Comparison of ENCODE assay signal across 8 mouse cellular contexts in the genomic region with DNA sequence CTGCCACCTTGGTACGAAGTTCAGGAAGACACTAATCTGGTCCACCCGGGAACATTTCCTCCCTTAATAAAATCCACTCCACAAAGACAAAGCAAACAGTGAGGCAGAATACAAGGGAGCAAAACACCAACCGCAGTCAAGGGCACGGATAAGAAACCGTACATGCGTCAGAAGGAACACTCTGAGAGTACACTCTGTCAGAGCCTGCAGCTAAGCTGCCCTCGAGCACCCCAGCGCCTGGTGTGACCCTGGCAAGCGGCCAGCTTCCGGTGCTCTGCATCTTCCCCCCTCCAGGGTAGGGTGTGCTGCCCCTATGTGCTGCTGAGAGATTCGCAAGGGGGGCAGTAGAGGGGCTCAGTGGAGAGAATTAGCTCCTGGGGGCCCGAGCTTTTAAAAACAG. TPM values are rescaled to one million over a fixed set of nuclear protein-coding genes. Genes with fewer than 3 reads are reported as not detected.
DNase-seq lines count a peak whose midpoint lies in the region; ATAC-seq lines count a peak whose summit lies in the region.

No protein-coding gene starts in this region.

- peak; percentile 75 for ATAC-seq in granulocyte monocyte progenitor cell, adult 5-6 weeks (replicated peaks; ENCODE audit: poor library complexity, severe bottlenecking)

- peak; percentile 25 for DNase-seq in gastrocnemius, adult 18-20 months (ENCODE audit: low spot score)
- no peak for DNase-seq in gastrocnemius, adult 8-10 months (ENCODE audit: low spot score in 2 of 2)
- DNase-seq in T-cell, adult 2 months (ENCODE audit: low spot score): peak; percentile 50
- peak; percentile 36 for DNase-seq in kidney, adult 9 months
- DNase-seq in lung, postnatal 36 days: peak; percentile 84
- peak; percentile 28 for DNase-seq in thymus, postnatal 0 days (ENCODE audit: low spot score)
- DNase-seq in urinary bladder, postnatal 10 days (ENCODE audit: low spot score): no peak

RNA-seq across cellular contexts. Expression of gene Rpl31, which starts 50.2 kb away (rescaled TPM):
- 100 to 1,000 TPM; 594 to 605 TPM for total RNA-seq in gastrocnemius, adult 18-20 months (2021)
- total RNA-seq in gastrocnemius, adult 8-10 months (2022): 100 to 1,000 TPM; 426 to 535 (median 481) TPM
- 2,377 and 2,618 TPM in 2 replicates for total RNA-seq in granulocyte monocyte progenitor cell, adult 5-6 weeks (2014; fragmentation: Nextera tagmentation)
- 283 and 432 TPM in 2 replicates for total RNA-seq in granulocyte monocyte progenitor cell, adult 5-6 weeks (2017)
- polyA plus RNA-seq in thymus, postnatal 0 days (2015; fragmentation: Nextera tagmentation; extraction: Ambion mirVana): 740 and 743 TPM in 2 replicates

Comparison
In these comparisons a context has a peak if more than half of its experiments do, and no peak if none do; other contexts are left out.
1. DNase-seq: peak in gastrocnemius, adult 18-20 months (single experiment), T-cell, adult 2 months (single experiment), kidney, adult 9 months (single experiment), lung, postnatal 36 days (single experiment) and thymus, postnatal 0 days (single experiment); none in gastrocnemius, adult 8-10 months (0 of 2) and urinary bladder, postnatal 10 days (single experiment).